Mouse (Mus musculus) ovary, postnatal 36 days (tissue): ENCODE data around the gene Kcnk7.

Experiments
- DNase-seq: peaks from one replicate; pipeline ENCODE4 v3.0.0; 2022; ENCODE audit warnings: low spot score, mixed read lengths

Gene Kcnk7

GRCm38 (mm10) chr19:5690343-5690735, 13.8 kb upstream of the Kcnk7 start:
- no peak for DNase-seq

GRCm38 (mm10) chr19:5691601-5692000, 12.6 kb upstream of the Kcnk7 start:
- no peak for DNase-seq

GRCm38 (mm10) chr19:5692086-5692912, 11.9 kb upstream of the Kcnk7 start:
- peak; percentile 45 for DNase-seq

- no peak for DNase-seq
Observed at GRCm38 (mm10) chr19:5692913-5693396, 11.2 kb upstream of the Kcnk7 start.

- DNase-seq, result no peak
Observed at GRCm38 (mm10) chr19:5693801-5694200, 10.4 kb upstream of the Kcnk7 start.

GRCm38 (mm10) chr19:5695849-5696462, 8.2 kb upstream of the Kcnk7 start:
- DNase-seq, result no peak

GRCm38 (mm10) chr19:5704801-5705571, 819 bp downstream of the Kcnk7 start:
- no peak for DNase-seq

GRCm38 (mm10) chr19:5710068-5710467, 5.9 kb downstream of the Kcnk7 start:
- DNase-seq, result no peak

- DNase-seq, result no peak
Observed at GRCm38 (mm10) chr19:5710581-5710980, 6.4 kb downstream of the Kcnk7 start.

GRCm38 (mm10) chr19:5711218-5711617, 7.1 kb downstream of the Kcnk7 start:
- peak; percentile 63 for DNase-seq

- no peak for DNase-seq
Observed at GRCm38 (mm10) chr19:5711907-5712460, 7.8 kb downstream of the Kcnk7 start.

GRCm38 (mm10) chr19:5713255-5713654, 9.1 kb downstream of the Kcnk7 start:
- DNase-seq, result no peak

GRCm38 (mm10) chr19:5713730-5714129, 9.6 kb downstream of the Kcnk7 start:
- peak; percentile 51 for DNase-seq

GRCm38 (mm10) chr19:5715793-5716688, 11.9 kb downstream of the Kcnk7 start:
- no peak for DNase-seq

- no peak for DNase-seq
Observed at GRCm38 (mm10) chr19:5716955-5717354, 12.8 kb downstream of the Kcnk7 start.

GRCm38 (mm10) chr19:5721233-5721632, 17.1 kb downstream of the Kcnk7 start:
- no peak for DNase-seq

GRCm38 (mm10) chr19:5722848-5723425, 18.8 kb downstream of the Kcnk7 start:
- DNase-seq, result no peak

- no peak for DNase-seq
Observed at GRCm38 (mm10) chr19:5723934-5724548, 19.9 kb downstream of the Kcnk7 start.

- DNase-seq, result peak; percentile 54
Observed at GRCm38 (mm10) chr19:5724549-5724941, 20.4 kb downstream of the Kcnk7 start.

- DNase-seq, result no peak
Observed at GRCm38 (mm10) chr19:5725029-5725707, 21.0 kb downstream of the Kcnk7 start.
